Mouse (Mus musculus): ENCODE results near the gene 9530002B09Rik. TPM values are rescaled to one million over a fixed set of nuclear protein-coding genes. Genes with fewer than 3 reads are reported as not detected.

Gene 9530002B09Rik
- polyA plus RNA-seq (2017; shearing (Covaris generic)): not detected

GRCm38 (mm10) chr4:122688975-122689374 is at the start of gene 9530002B09Rik:
TSS of gene 9530002B09Rik (plus strand) at chr4:122689275.

Other genes starting within 250 kb of the 9530002B09Rik start
- gene Ppt1, start 147.0 kb downstream of the 9530002B09Rik start, polyA plus RNA-seq (2017; shearing (Covaris generic)): 117 TPM
- gene Cap1, start 196.8 kb downstream of the 9530002B09Rik start, polyA plus RNA-seq (2017; shearing (Covaris generic)): 193 TPM